Mouse (Mus musculus) forebrain, embryonic 12.5 days (tissue): ENCODE data around the gene Hyal1. TPM values are rescaled to one million over a fixed set of nuclear protein-coding genes. Genes with fewer than 3 reads are reported as not detected.
A peak's percentile ranks its signal among the peaks of the same experiment; 100 is the strongest.

Experiments used
- ATAC-seq: fragments of 200-750 bp; cut with Nextera tagmentation; 2 replicates; pipeline ENCODE4 v1.8.0; 2017; ENCODE audit warnings: moderate TSS enrichment; ENCODE audit not compliant: low FRiP score
- H3K27ac ChIP-seq: fragments of 300-500 bp; sonication (generic); 2 replicates; pipeline ENCODE4 v1.5.1; 2016; ENCODE audit warnings: mild to moderate bottlenecking
- H3K27me3 ChIP-seq: fragments of 300-500 bp; sonication (generic); 2 replicates; pipeline ENCODE4 v1.6.1; 2016; ENCODE audit warnings: mild to moderate bottlenecking
- H3K36me3 ChIP-seq: fragments of 300-500 bp; sonication (generic); replicated peaks from 2 replicates; pipeline ENCODE4 v1.6.1; 2016; ENCODE audit warnings: mild to moderate bottlenecking
- H3K4me1 ChIP-seq: fragments of 300-500 bp; sonication (generic); 2 replicates; pipeline ENCODE4 v1.6.1; 2016
- H3K4me2 ChIP-seq: fragments of 300-500 bp; sonication (generic); 2 replicates; pipeline ENCODE4 v1.6.1; 2016; ENCODE audit warnings: mild to moderate bottlenecking, moderate library complexity
- H3K4me3 ChIP-seq: fragments of 300-500 bp; sonication (generic); replicated peaks from 2 replicates; pipeline ENCODE4 v1.5.1; 2016; ENCODE audit warnings: mild to moderate bottlenecking
- H3K9ac ChIP-seq: fragments of 300-500 bp; sonication (generic); 2 replicates; pipeline ENCODE4 v1.6.1; 2016; ENCODE audit warnings: mild to moderate bottlenecking
- H3K9me3 ChIP-seq: fragments of 300-500 bp; sonication (generic); 2 replicates; pipeline ENCODE4 v1.6.1; 2016
- WGBS: fragments of 180-500 bp; shearing (Covaris S2); methylation state at CpG from one replicate; pipeline ENCODE4 v1.1.7; 2016; 5-methylcytosine and 5-hydroxymethylcytosine counted together
- polyA plus RNA-seq: library from polyadenylated mRNA; unstranded; fragments of >200 nt; fragmentation: Nextera tagmentation; extraction: Ambion mirVana; gene quantifications from 2 replicates; pipeline ENCODE4 v1.2.1, GENCODE M21; 2016

Gene Hyal1
- polyA plus RNA-seq, 1 experiment from 2014 or later = 8.4 TPM

DNA sequence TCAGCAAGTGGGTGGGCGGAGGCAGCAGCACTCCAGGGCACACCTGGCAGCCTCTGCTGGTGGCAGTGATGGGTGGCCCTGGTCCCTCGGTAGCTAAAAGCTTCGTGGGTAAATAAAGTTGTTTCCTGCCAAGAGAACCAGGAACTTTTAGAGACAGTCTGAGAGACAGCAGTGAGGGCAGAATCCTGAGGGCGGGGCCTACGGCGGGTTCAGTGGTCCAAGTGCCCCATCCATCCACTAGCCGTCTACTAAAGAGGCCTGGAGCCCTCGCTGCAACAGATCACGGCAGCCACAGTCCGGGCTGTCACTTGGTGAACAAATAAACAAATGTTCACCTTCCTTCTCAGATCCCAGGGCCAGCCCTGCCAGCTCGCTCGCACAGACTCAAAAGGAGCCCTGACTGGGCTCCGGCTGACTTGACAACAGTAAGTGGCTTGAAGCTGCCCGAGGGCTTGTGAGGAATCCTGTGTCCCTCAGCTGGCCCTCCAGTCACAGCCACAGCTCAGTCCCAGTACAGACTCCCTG is 53.2 kb downstream of the Hyal1 start:
- H3K4me2 ChIP-seq = peak overlapping the region; percentile 99
- peaks cover 94% of the 10 kb centered on the region for H3K4me1 ChIP-seq
- peak; percentile 7; the same call in 1 of the 2 replicates for ATAC-seq
- no peaks in the 10 kb centered on the region for H3K27me3 ChIP-seq
- H3K9ac ChIP-seq = peak overlapping the region; percentile 68
- H3K36me3 ChIP-seq = peaks cover 21% of the 10 kb centered on the region
- 4% methylated on average over 14 of the region's 14 CpGs for WGBS
- no peaks in the 10 kb centered on the region for H3K9me3 ChIP-seq
- peak overlapping the region; percentile 94 for H3K4me3 ChIP-seq
- H3K27ac ChIP-seq = peak overlapping the region; percentile 100

DNA sequence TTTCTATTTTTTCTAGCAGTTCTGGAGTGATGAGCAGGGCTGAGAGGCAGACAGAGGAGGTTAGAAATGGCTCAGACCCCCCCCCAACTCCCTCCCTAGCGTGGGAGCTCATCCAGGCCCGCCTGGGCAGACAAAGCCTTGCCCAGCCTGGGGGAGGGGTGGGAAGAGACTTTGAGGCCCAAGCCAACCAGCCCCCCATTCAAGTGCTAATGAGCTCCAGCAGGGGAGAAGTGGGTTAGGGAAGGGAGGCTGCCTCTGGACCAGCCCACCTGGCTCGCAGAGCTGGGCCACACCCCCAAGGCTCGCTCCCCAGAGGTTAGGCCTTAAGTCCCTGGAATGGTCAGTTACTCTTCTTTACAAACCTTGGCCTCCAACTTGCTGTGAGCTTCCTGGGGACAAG is 53.8 kb downstream of the Hyal1 start:
- Histone ChIP-seq H3K9me3 (no peaks in the 10 kb centered on the region), H3K9ac (peak overlapping the region; percentile 68), H3K4me3 (peak overlapping the region; percentile 94), H3K27ac (peak overlapping the region; percentile 100), H3K4me2 (peak overlapping the region; percentile 99), H3K4me1 (peaks cover 90% of the 10 kb centered on the region), H3K36me3 (peaks cover 15% of the 10 kb centered on the region; the same call in 1 of the 2 replicates), H3K27me3 (no peaks in the 10 kb centered on the region)
- peak; percentile 48 for ATAC-seq
- 0% methylated on average over 4 of the region's 4 CpGs for WGBS

Other genes starting within 250 kb of the Hyal1 start
- 10.3 and 12.0 TPM in 2 replicates for gene Hemk1, start 238.6 kb upstream of the Hyal1 start, polyA plus RNA-seq
- 2.2 and 2.9 TPM in 2 replicates for gene 6430571L13Rik, start 236.3 kb upstream of the Hyal1 start, polyA plus RNA-seq
- 3.3 and 3.4 TPM in 2 replicates for gene Cacna2d2, start 177.3 kb upstream of the Hyal1 start, polyA plus RNA-seq
- 43.3 and 45.0 TPM in 2 replicates for gene Tmem115, start 43.0 kb upstream of the Hyal1 start, polyA plus RNA-seq
- 17.7 and 18.9 TPM in 2 replicates for gene Cyb561d2, start 34.7 kb upstream of the Hyal1 start, polyA plus RNA-seq
- 43.1 and 46.3 TPM in 2 replicates for gene Nprl2, start 34.7 kb upstream of the Hyal1 start, polyA plus RNA-seq
- 1.0 and 2.2 TPM in 2 replicates for gene Zmynd10, start 29.6 kb upstream of the Hyal1 start, polyA plus RNA-seq
- gene Rassf1, start 25.4 kb upstream of the Hyal1 start, polyA plus RNA-seq = 40.0 and 45.7 TPM in 2 replicates
- 77.2 and 79.9 TPM in 2 replicates for gene Tusc2, start 13.7 kb upstream of the Hyal1 start, polyA plus RNA-seq
- gene Hyal2, start 9.0 kb upstream of the Hyal1 start, polyA plus RNA-seq = 108 and 110 TPM in 2 replicates
- 13.7 and 14.2 TPM in 2 replicates for gene Naa80, start 2.0 kb downstream of the Hyal1 start, polyA plus RNA-seq
- 0.80 and 1.2 TPM in 2 replicates for gene Hyal3, start 3.9 kb downstream of the Hyal1 start, polyA plus RNA-seq
- gene Ifrd2, start 10.7 kb downstream of the Hyal1 start, polyA plus RNA-seq = 22.1 and 26.3 TPM in 2 replicates
- gene Sema3b, start 32.3 kb downstream of the Hyal1 start, polyA plus RNA-seq = 1.7 and 2.6 TPM in 2 replicates
- gene Gnai2, start 58.4 kb downstream of the Hyal1 start, polyA plus RNA-seq = 570 and 587 TPM in 2 replicates
- 8.5 and 10.6 TPM in 2 replicates for gene Slc38a3, start 92.6 kb downstream of the Hyal1 start, polyA plus RNA-seq
- gene Gnat1, start 102.8 kb downstream of the Hyal1 start, polyA plus RNA-seq = 1.7 and 2.1 TPM in 2 replicates
- 13.2 and 15.2 TPM in 2 replicates for gene Sema3f, start 133.5 kb downstream of the Hyal1 start, polyA plus RNA-seq
- gene Rbm5, start 194.1 kb downstream of the Hyal1 start, polyA plus RNA-seq = 232 and 237 TPM in 2 replicates